Mouse (Mus musculus): ENCODE measurements around the gene Ncam2.

Gene Ncam2

DNA sequence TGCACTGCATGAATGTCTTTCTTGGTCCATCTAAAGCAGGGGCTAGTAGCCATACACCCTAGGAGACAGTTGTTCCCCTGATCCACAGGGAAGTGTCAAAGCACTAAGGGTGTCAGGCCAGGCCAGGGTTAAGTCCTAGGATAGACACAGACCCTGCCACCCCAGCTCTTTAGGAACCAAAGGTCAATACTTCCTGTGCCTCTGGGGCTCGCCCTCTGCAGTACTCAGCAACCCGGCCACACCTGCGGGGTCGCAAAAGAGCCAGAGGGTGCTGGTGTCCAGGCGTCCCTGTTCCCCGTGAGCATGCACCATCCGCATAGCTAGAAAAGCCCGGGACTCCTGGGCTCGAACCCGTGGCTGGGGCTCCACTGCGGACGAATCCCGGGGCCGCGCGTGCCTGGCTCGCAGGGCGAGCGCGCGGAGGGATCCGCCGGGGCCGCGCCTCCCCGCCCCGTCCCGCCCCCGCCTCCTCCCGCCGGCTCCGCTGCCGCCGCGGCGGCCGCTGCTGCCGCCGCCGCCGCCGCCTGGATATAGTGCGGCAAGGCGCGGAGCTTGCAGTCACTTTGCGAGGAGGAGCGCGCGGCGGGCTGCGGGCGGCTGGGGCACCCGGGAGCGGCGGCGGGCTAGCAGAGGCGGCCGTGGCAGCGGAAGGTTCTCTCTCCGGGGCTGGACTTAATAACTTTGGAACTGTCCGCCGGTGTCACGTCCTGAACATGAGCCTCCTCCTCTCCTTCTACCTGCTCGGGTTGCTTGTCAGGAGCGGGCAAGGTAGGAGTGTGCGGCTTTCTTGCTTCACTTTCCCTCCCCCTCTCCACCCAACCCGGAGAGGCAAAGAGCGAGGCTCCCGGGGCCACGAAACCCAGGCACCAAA is at the start of gene Ncam2:
TSS of gene Ncam2 (plus strand) at position 497 of the 871 bp plus-strand sequence.
- DNase-seq (ENCODE audit: low read depth, low spot score), result no peak

DNA sequence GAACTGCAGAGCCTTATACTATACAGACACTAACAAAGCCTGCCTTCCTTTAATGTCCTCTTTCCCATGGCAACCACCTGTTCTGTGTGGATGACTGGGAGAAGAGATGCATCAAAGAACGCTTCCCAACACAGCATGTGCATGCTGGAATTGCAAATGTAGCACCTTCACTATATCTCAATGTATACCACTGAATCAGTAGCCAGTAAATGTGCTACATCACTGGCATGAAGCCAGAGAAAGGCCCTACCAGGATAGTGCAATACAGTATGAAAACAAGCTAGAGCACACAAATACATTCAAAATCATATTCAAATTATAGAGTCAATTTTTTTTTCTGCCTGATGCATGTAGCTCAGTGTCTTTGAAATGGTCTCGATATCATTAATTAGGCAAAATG is 29.7 kb upstream of the Ncam2 start:
- DNase-seq (ENCODE audit: low read depth, low spot score), result no peak

DNA sequence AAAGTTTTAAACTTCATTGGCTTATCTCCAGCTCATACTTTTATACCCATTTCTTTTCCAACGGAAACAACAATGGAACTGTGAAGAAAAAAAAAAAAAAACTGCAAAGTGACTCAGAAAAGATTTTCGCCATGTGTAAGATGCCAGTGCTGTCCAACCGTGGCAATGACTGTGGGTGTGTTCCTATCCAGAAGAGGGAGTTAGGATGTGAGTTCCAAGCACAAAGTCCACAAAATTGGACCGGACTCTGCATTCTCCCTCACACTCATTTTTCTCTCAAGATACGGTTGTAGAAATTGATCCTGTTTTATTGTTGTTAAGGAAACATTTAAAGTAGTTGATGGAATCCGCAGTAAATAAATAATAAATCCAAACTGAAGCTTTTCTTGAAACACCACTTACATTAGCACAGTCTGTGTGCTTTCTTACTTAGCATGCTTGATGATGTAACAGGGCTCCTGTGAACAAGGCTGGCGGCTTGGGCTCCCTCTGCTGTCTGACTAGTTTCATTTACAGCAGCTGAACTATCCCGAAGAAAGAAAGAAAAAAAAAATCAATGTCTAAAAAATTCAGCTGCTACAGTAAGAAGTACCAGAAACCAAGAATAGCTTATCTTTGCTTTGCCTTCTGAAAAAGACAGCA is 25.1 kb upstream of the Ncam2 start:
- DNase-seq (ENCODE audit: low read depth, low spot score), result no peak

DNA sequence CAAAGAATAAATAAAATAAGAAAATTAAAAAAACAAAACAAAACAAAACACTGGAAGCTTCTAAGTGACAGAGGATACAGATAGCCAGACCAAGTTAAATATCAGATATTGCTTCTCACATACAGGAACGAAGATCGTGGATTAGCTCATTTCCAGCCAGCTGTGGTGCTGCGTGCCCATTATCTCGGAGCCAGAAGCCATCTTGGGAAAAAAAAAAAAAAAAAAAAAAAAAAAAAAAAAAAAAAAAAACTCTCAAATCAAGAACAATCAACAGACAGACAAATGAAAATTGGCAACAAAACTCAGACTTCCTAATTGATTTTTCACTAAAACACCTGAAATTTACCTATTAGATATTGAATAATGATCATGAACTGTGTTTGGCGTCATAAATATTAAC is 20.7 kb upstream of the Ncam2 start:
- DNase-seq (ENCODE audit: low read depth, low spot score), result no peak

DNA sequence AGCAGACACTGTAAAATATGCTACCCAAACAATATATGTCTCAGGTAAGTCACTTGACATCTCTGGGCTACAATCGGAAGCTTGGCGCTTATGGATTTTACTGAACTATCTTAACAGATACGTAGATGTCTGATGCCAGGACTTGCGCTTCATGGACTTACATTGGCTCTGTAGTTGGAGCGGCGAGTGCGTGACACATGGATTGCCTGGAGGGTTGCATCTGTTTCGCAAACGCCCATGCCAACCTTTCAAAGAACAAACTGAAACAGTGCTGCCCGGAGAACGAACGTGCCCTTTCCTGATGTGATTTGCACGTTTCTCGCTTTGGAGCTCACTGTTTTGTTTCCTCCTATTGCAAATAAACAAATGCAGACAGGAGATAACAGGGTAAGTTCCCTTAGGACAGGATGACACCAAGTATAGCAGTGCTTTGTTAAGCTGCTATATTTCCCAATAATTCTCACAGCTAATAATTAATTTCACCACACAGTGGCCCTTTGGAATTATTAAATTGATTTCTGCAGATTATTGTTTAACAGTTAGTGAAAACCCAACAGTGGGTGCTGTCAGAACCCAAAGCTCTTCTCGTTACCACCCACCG is 12.8 kb upstream of the Ncam2 start:
- no peak for DNase-seq (ENCODE audit: low read depth, low spot score)

DNA sequence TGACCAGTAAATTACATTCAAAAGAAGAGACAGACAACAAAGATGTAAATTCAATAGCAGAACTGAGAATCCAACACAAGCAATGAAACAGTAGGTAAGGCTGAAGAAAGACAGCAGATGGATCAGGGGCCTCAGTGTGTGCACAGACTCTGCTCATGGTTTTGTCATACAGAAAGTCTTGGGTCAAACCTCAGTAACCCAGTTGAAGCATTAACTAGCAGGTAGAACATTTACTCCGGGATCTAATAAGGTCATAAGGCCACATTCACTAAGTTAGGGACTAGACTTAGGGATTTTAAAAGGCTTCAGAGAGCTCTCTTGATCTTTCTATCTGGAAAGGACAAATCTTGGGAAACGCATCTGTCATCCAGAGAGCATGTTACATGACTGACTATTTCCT is 8.9 kb upstream of the Ncam2 start:
- DNase-seq (ENCODE audit: low read depth, low spot score), result no peak

DNA sequence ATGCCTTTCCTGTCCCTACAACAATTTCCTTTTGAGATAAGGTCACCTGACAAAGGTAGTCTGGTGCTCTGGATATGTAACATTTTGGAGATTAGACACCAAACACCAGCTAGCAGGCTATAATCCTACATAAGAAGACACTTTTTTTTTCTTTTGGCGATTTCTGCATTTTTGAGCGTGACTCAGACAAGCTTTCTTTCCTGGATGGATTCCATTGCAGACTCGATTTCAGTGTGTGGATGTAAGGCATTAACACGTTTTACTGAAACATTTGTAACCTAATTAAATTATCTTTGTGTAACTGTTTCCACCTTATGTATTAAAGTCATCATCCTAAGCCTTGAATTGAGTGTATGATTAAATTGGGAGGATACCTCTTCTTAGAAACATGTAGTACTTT is 7.9 kb upstream of the Ncam2 start:
- no peak for DNase-seq (ENCODE audit: low read depth, low spot score)

DNA sequence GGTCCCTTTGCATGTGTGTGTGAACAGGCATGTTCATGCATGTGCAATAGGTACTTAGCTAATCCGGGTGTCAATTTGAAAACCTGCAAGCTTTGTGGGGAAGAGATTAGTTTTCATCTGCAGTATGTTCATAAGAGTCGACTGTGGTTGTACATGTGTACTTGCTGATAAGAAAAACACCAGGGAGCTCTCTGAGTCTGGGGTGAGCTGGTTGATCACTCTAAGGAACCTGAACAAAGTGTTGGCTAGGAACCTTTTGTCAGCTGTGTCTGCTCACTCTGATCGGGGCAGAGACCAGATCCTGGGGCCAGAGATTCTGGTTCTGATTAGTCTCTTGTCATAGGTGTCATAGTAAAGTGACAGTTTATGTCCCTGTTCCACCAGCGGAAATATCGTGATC is 1.0 kb upstream of the Ncam2 start:
- DNase-seq (ENCODE audit: low read depth, low spot score), result no peak

DNA sequence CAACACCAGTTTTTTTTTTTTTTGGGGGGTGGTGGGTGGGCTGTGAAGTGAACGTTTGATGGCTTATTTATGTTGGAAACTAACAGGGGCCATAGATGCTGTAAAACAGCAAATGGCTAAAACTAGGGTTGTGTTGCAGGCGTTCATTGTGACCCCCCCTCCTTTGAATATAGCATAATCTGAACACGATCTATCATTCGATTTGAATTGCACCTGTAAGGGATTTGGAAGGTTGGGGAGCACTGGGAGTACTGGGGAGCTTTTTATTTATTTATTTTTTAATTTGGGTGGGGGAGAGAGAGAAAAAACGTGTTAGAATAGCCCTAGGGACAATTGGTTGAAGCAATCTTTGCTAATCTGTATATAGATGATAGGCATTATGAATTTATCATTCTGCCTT is 974 bp downstream of the Ncam2 start:
- DNase-seq (ENCODE audit: low read depth, low spot score), result no peak

DNA sequence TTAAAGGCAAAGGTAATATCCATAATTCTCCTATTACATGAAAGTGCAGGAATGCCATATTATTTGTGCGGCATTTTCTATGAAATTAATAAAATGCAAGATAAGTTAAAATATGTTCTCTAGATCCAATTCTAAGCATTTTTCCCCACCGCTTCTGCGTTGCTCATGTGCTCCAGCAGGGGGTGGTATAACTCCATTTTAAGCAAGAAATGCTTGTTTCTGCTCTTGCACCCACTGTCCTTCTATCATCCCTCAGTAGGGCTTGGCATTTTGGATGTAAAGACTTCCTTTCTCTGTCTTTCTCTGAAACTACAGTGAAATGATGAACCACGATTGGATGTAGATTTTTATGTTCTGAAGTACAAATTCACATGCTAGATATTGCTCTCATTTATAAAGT is 1.5 kb downstream of the Ncam2 start:
- no peak for DNase-seq (ENCODE audit: low read depth, low spot score)

DNA sequence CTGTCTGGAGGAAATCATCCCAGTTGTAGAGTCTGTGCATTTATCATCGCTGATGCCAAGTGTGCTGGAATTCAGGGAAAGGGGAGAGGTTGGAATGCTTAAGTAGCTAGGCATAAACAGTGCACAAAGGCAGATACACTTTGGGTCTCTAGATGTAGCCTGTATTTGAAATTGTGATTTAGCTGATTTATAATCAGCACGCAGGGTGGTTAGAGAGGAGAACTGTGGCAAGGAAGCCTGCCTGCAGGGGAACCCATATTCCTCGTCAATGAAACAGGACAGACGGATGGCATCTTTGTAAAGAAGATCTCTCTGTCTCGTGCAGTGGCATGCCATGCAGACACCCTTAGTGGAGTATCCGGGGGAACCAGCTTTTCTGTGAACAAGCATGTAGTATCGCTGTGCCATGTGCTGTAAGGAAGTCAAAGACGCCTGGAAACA is 2.2 kb downstream of the Ncam2 start:
- DNase-seq (ENCODE audit: low read depth, low spot score), result no peak

DNA sequence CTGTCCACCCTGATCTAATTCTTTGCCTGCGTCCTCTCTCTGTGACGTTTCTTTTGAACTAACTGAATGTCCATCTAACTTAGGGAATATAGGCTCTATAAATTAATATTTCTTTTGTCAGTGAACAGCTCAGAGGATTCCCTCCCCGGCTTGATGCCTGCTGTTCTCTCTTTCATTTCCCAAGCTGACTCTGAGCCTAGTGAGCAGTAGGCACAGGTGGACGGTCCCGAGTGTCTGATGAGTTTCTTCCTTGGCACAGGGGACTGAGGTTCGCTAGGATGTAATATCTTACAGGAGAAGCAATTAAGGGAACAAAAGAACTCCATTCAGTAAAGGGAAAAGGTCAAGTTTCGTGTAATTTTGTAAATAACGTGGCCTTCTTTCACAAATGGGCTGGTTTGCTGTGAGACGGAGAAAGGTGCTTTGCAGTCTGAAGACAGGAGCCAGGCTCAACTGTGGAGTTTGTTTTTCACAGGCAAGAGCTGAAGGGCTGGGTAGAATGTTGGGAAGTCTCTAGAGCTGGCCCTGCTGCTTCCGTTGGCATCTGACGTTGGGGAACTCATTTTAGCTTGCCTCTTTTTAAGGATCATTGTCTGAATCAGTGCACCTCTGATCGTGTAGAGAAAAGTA is 4.0 kb downstream of the Ncam2 start:
- DNase-seq (ENCODE audit: low read depth, low spot score), result no peak

DNA sequence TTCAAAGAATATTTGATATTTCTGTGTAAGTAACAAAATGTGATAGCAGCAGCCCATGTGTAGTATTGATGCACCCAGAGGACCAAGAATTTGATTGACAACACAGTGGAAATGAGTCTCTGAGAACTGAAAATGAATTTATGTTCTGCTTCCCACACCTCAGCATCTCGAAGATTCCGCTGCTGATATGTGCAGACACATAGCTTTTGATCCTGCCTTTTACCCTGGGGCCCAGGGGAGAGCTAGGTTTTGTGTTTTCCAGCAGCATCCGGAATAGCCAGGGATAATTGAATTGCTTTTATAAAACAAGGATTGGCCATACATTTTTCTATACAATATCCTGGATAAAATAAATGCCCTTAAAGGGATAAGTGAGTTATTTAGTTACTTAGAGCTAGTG is 20.7 kb downstream of the Ncam2 start:
- DNase-seq (ENCODE audit: low read depth, low spot score), result no peak

DNA sequence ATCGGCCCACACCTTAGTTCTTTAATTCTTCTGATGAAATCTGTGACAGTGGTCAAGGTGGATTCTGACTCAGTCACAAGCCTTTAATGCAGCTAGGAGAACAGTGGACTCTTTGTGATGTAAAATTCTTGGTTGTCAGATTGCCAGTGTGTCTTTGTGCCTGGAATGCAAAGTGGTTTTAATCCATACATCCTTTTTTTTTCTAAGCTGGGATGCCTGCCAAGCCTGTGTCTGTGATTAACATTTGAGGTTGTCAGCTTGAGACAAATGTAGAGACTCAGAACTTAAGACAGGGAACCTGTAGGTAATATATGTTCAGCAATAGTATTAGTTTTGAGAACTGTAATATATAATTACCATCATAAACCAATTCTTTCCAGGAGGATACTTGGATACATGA is 23.3 kb downstream of the Ncam2 start:
- no peak for DNase-seq (ENCODE audit: low read depth, low spot score)

DNA sequence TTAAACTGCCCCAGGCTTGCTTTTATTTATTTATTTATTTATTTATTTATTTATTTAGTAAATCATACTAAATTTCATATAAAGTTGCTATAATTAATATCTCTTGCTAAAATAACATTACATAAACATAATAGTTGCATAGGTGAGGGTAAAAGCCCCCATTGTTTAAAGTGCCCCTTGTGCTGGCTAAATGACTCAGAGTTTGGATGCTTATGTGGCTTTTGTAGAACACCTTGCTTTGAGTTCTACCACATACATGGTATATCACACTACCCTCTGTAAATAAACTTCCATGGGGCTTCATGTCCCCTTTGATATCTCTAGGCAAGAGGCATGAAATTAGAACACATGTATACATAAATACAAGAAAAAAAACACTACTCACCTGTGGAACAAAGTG is 23.8 kb downstream of the Ncam2 start:
- DNase-seq (ENCODE audit: low read depth, low spot score), result no peak

DNA sequence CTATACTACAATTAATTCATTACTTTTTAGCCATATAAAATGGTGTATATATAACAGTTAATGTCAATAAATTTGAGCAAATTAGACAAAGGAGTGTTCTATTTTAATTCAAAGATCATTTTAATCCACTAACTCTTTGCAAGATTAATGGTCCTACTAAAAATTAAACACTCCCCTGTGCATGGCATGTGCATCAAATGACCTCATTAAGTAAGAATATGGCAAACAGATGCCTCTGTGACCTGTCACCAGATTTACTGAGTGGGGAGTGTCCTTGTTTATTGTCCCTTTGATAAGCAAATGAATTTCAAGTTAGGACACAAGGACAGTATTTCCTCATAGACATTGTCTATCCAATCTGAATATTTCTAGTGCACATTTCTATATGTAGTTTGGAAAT is 54.4 kb downstream of the Ncam2 start:
- no peak for DNase-seq (ENCODE audit: low read depth, low spot score)

DNA sequence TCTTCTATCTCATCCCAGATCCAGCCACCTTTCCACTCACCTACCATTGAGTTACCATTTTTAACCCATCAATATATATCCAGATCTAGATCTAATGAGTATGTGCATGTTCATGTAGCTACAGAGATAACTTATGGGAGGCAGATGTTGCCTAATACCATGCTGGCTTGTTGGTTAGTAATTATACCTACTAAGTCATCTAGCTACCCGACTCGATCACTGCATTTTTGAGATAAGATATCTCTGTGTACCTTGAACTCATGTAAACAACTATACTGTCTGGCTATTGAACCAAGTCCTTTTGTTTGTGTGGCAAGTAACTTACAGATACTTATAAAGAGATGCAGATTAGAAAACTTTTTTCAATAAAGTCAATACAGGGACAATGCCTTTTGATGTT is 59.9 kb downstream of the Ncam2 start:
- DNase-seq (ENCODE audit: low read depth, low spot score), result no peak

DNA sequence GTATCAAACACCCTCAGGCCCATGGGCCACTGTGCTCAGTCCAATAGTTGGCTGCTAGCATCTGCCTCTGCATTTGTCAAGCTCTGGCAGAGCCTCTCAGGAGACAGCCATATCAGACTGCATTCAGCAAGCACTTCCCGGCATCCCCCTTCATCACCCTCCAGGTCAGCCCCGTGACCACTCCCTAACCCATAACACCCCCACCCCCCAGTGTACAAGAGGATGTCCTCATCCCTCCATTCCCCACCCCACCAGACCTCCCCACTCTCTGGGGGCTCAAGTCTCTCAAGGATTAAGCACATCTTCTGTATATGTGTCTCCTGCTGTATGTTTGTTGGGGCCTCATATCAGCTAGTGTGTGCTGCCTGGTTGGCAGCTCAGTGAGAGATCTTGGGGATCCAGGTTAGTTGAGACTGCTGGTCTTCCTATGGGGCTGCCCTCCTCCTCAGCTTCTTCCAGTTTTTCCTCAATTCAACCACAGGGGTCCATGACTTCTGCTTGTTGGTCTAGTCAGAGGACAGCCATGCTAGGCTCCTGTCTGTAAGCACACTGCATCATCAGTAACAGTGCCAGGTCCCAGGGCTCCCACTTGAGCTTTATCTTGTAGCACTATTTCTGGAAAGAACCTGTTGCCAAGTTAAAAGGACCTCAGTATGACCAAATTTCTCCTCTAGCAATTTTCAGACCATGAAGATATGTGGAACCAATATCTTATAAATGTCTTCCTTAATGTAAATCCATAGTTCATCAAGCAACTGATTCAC is 73.3 kb downstream of the Ncam2 start:
- no peak for DNase-seq (ENCODE audit: low read depth, low spot score)

DNA sequence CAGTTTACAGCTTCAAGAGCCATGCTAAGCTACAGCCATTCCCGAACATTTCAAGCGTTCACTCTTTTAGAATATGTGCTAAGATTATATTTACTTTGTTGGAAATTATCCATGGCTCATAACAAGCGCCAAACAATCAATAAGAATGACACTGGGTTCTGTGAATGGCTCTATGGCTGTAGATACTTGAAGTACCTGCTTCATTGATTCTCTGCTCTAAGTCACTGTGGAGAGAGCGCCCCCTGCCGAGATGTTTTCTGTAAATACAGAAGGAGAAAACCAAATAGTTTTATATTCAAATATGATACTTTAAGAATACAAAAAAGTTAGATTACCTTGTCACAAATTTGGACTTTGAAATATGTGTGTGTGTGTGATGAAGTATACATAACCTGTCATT is 83.7 kb downstream of the Ncam2 start:
- no peak for DNase-seq (ENCODE audit: low read depth, low spot score)

DNA sequence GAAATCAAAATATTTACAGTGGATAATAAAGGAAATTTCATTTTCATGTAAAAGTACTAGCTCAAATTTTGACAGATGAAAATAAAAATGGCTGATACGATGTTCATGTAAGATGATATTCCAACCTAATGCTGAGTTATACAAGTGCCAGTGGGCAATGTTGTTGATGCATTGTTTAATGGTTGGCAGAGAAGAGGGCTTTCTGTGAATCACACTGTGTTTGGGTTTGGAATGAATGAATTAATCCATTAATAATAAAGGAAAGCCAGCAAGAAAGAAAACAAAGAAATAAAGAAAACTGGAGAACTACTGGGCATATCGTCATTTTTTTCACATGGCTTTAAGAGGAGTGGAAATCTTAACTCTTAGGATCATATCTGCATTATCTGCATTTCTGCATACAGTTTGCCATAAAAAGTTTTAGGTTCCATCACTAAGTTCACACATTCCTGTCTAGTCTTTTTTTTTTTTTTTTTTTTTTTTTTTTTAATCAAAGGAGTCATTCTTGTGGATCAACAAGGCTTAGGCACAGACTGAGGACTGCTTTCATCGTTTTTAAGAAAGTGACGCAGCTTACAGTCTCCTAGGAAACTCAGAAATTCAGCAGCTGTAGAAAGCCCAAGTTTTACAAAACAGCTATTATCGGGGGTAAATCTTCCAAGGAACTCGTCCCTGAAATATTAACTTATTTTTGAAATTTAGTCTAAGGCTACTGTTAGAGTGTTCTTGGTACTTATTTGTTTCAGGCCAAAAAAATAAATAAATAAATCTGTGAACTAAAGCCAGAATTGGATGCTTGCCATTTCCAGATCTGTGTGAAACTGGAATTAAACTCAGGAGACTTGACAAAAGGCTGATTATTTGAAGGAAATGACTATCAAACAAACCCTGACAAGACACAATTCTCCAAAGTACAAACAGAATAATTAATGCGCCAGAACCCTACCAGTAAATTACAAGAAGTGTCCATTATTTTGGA is 84.7 kb downstream of the Ncam2 start:
- DNase-seq (ENCODE audit: low read depth, low spot score), result no peak

All from skeletal muscle tissue, adult 2 months (tissue).